Mouse (Mus musculus) hindbrain, embryonic 13.5 days (tissue): Measurements from ENCODE around the gene Tigd4. TPM values are rescaled to one million over a fixed set of nuclear protein-coding genes. Genes with fewer than 3 reads are reported as not detected.
A peak's percentile ranks its signal among the peaks of the same experiment; 100 is the strongest.
"Not testable (repeated sequence)": the region's sequence is repeated elsewhere in the genome, so short reads cannot be mapped to it uniquely, and the experiment has no call there.

Source experiments
- ATAC-seq: fragments of 200-750 bp; cut with Nextera tagmentation; 2 replicates; pipeline ENCODE4 v1.8.0; 2017; ENCODE audit warnings: moderate TSS enrichment; ENCODE audit not compliant: low FRiP score
- H3K27ac ChIP-seq: fragments of 300-500 bp; sonication (generic); 2 replicates; pipeline ENCODE4 v1.5.1; 2015; ENCODE audit warnings: inconsistent platforms, mild to moderate bottlenecking, moderate library complexity
- H3K27me3 ChIP-seq: fragments of 300-500 bp; sonication (generic); 2 replicates; pipeline ENCODE4 v1.6.1; 2015; ENCODE audit warnings: mild to moderate bottlenecking, inconsistent platforms
- H3K36me3 ChIP-seq: fragments of 300-500 bp; sonication (generic); 2 replicates; pipeline ENCODE4 v1.6.1; 2015; ENCODE audit warnings: mild to moderate bottlenecking, inconsistent platforms
- H3K4me1 ChIP-seq: fragments of 300-500 bp; sonication (generic); replicated peaks from 2 replicates; pipeline ENCODE4 v1.6.1; 2015; ENCODE audit warnings: inconsistent platforms
- H3K4me2 ChIP-seq: fragments of 300-500 bp; sonication (generic); 2 replicates; pipeline ENCODE4 v1.6.1; 2015; ENCODE audit warnings: inconsistent platforms, mild to moderate bottlenecking, moderate library complexity
- H3K4me3 ChIP-seq: fragments of 300-500 bp; sonication (generic); 2 replicates; pipeline ENCODE4 v1.5.1; 2015; ENCODE audit warnings: mild to moderate bottlenecking, inconsistent platforms
- H3K9ac ChIP-seq: fragments of 300-500 bp; sonication (generic); 2 replicates; pipeline ENCODE4 v1.6.1; 2015; ENCODE audit warnings: mild to moderate bottlenecking, inconsistent platforms
- H3K9me3 ChIP-seq: fragments of 300-500 bp; sonication (generic); 2 replicates; pipeline ENCODE4 v1.6.1; 2016; ENCODE audit warnings: inconsistent platforms
- WGBS: fragments of 180-500 bp; shearing (Covaris S2); methylation state at CpG from one replicate; pipeline ENCODE4 v1.1.7; 2015; 5-methylcytosine and 5-hydroxymethylcytosine counted together
- polyA plus RNA-seq: library from polyadenylated mRNA; unstranded; fragments of >200 nt; fragmentation: Nextera tagmentation; extraction: Ambion mirVana; gene quantifications from 2 replicates; pipeline ENCODE4 v1.2.1, GENCODE M21; 2015

The Tigd4 gene
- 0.05 TPM in 1 of 2 replicates, not detected in the other for polyA plus RNA-seq

DNA sequence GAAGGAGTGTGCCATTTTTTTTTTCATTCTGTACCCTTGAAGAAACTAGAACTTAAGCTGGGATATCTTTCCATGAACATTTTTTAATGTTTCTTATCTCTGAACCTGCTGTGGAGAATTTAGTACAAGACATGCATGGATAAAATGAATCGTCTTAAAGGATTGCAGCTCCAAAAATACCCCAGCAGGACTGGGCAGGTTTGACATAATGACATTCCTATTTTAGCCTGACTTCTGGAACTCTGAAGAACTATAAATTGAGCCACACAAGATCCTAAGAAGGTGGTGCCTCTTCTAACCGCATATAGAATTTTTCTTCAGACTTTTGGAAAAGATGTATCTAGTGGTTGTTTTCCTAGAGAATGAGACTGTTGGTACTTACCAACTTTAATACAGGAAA, at the start of gene Tigd4:
TSS of gene Tigd4 (plus strand) at position 301 of the 400 bp plus-strand sequence.
- Histone ChIP-seq H3K4me3 (no peak within 1 kb of the TSS), H3K4me2 (no peak within 1 kb of the TSS), H3K27ac (no peak within 1 kb of the TSS), H3K9me3 (no peaks in the 10 kb centered on the region), H3K27me3 (no peaks in the 10 kb centered on the region; the same call in 1 of the 2 replicates), H3K36me3 (no peaks in the 10 kb centered on the region), H3K4me1 (0 out of 2 replicates have a peak, but pooled peaks cover 5% of the 10 kb centered on the region), H3K9ac (no peak within 1 kb of the TSS)
- 96% methylated on average over 2 of the region's 2 CpGs for WGBS
- ATAC-seq: no peak

DNA sequence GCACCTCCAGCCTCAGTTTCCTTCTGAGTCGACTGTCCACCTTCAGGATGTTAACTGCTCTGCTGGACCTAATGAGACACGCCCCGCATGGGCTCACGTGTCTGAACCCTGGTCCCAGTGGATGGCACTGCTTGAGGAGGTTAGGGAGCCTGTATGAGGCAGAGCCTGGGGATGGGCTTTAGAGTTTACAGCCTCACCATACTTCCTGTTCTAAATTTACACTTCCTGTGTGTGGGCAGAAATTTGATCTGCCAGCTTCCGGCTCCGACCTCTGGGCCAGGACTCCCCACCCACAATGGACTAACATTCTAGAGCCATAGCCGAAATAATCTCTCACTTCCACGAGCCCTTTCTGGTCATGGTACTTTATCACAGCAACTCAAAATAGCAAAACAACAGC, 46.2 kb upstream of the Tigd4 start:
- ATAC-seq: no peak
- Histone ChIP-seq H3K36me3 (no peaks in the 10 kb centered on the region; the same call in 1 of the 2 replicates), H3K4me2 (no peak overlapping the region), H3K27ac (no peak overlapping the region), H3K9ac (no peak overlapping the region), H3K4me1 (no peaks in the 10 kb centered on the region), H3K27me3 (no peaks in the 10 kb centered on the region), H3K9me3 (no peaks in the 10 kb centered on the region), H3K4me3 (no peak overlapping the region)
- WGBS: 80% methylated on average over 8 of the region's 8 CpGs

DNA sequence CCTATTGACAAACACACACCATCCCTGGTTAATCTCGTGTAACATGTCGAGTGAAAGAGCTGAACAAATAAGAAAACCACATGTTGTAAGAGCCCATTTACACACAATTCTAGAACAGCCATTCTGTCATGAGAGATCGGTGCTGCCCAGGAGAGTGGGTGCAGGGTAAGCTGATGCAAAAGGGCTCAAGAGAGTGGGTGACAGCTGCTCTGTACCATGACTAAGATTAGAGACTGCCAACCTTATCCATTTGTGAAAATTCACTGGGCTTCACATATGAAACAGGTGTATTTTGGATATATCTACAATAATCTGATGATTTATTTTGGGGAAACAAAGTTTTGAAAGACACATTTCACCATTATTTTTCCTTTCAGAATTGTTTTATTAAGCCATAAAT, 37.6 kb upstream of the Tigd4 start:
- Histone ChIP-seq H3K4me1 (no peaks in the 10 kb centered on the region), H3K4me2 (no peak overlapping the region), H3K27me3 (no peaks in the 10 kb centered on the region), H3K9me3 (no peaks in the 10 kb centered on the region), H3K27ac (no peak overlapping the region), H3K4me3 (no peak overlapping the region), H3K36me3 (no peaks in the 10 kb centered on the region), H3K9ac (no peak overlapping the region)
- WGBS: 85% methylated on average over 3 of the region's 3 CpGs
- ATAC-seq: no peak

DNA sequence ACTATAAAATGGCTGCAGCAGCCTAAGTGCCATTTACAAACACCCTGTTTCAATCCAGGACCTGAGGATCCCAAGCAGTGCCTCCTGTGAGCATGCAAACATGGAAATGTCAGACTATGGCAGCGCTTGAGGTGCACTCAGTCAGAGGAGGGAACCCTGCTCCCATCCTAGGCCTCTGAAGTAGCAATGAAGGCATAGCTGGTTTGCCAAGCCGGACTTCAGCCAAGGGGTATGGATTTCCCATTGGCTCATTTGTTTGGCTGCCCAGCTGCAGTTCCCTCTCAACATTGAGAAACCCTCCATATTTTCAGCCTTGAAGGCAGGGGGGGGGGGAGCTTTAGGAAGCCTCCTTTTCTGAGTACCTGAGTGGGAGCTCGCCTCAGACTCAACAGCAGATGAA, 35.1 kb upstream of the Tigd4 start:
- H3K27me3 ChIP-seq: no peaks in the 10 kb centered on the region
- 93% methylated on average over 3 of the region's 3 CpGs for WGBS
- H3K4me3 ChIP-seq: no peak overlapping the region
- H3K4me2 ChIP-seq: no peak overlapping the region
- no peaks in the 10 kb centered on the region for H3K9me3 ChIP-seq
- no peak overlapping the region for H3K9ac ChIP-seq
- H3K36me3 ChIP-seq: no peaks in the 10 kb centered on the region
- H3K4me1 ChIP-seq: no peaks in the 10 kb centered on the region
- H3K27ac ChIP-seq: no peak overlapping the region
- ATAC-seq: no peak

DNA sequence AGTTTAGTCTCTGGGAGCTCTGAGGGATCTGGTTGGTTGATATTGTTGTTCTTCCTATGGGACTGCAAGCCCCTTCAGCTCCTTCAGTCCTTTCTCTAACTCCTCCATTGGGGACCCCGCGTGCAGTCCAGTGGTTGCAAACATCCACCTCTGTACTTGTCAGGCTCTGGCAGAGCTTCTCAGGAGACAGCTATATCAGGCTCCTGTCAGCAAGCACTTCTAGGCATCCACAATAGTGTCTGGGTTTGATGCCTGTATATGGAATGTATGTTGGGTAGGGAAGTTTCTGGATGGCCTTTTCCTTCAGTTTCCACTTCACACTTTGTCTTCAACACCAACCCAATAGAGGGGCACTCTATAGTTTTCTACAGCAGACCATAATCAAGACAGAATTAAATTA, 30.5 kb upstream of the Tigd4 start:
- H3K4me2 ChIP-seq, H3K4me3 ChIP-seq, H3K27ac ChIP-seq, H3K4me1 ChIP-seq, ATAC-seq, H3K9me3 ChIP-seq, H3K36me3 ChIP-seq, H3K27me3 ChIP-seq, H3K9ac ChIP-seq: not testable (repeated sequence)
- 98% methylated on average over 2 of the region's 2 CpGs for WGBS

DNA sequence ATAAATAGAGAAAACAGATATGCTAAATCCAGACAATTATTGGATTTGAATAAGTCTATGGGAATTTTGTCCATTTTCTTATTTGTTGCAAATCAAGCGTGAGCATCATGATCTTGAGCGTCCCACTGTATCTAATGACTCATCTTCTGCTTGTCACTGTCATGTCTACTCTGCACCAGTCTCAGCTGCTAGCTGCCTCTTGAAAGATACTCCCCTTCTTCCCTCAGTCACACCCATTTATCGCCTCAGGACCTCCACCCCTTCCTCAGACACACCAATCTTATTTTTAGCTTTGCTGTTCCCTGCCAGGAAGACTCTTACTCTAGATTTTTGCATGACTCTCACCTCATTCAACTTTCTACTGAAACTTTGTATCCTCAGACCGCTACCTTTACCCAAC, 30.0 kb upstream of the Tigd4 start:
- H3K4me1 ChIP-seq: no peaks in the 10 kb centered on the region
- no peaks in the 10 kb centered on the region for H3K9me3 ChIP-seq
- H3K4me3 ChIP-seq: no peak overlapping the region
- ATAC-seq: no peak
- H3K36me3 ChIP-seq: no peaks in the 10 kb centered on the region
- H3K9ac ChIP-seq: no peak overlapping the region
- H3K4me2 ChIP-seq: no peak overlapping the region
- H3K27me3 ChIP-seq: no peaks in the 10 kb centered on the region
- 95% methylated on average over 4 of the region's 4 CpGs for WGBS
- H3K27ac ChIP-seq: no peak overlapping the region

DNA sequence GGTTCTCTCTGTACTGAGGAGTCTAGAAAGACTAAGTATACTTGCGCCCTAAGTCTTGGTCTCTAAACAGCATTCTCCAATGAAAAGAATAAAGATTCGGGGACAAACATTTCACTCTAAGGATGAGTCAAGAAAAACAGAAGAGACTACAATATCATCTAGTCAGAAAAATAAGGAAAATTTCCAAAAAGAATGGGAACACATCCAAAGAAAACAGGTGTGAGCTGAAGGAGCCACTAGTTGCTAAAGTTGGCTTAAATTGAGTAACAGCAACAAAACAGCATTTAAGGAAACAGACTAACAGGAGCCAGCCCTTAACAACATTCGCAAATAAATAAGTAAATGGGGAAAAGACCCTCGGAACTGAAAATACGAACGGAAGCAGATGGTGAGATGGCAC, 24.8 kb upstream of the Tigd4 start:
- H3K4me1 ChIP-seq: 0 out of 2 replicates have a peak, but pooled peaks cover 3% of the 10 kb centered on the region
- ATAC-seq: no peak
- H3K9ac ChIP-seq: no peak overlapping the region
- no peak overlapping the region for H3K4me2 ChIP-seq
- no peak overlapping the region for H3K4me3 ChIP-seq
- no peaks in the 10 kb centered on the region for H3K9me3 ChIP-seq
- no peaks in the 10 kb centered on the region for H3K36me3 ChIP-seq
- 93% methylated on average over 6 of the region's 6 CpGs for WGBS
- no peaks in the 10 kb centered on the region for H3K27me3 ChIP-seq
- H3K27ac ChIP-seq: no peak overlapping the region

DNA sequence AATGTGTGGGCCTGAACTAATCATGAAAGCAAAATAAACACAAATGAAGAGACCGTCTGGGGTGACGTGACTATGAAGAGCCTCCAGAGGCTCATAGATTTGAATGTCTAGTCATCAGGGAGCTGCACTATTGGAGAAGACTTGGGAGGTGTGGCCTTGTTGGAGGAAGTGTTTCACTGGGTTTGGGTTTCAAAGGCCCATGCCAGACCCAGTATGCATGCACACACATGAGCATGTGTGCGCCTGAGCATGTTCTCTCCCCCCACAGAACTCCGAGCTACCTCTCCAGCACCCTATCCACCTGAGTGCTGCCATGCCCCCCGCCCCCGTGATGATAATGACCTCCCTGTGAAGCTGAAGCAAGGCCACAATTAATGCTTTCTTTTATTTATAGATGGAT, 23.8 kb upstream of the Tigd4 start:
- Histone ChIP-seq H3K4me1 (0 out of 2 replicates have a peak, but pooled peaks cover 3% of the 10 kb centered on the region), H3K9ac (no peak overlapping the region), H3K4me3 (no peak overlapping the region), H3K36me3 (no peaks in the 10 kb centered on the region), H3K4me2 (no peak overlapping the region), H3K9me3 (no peaks in the 10 kb centered on the region), H3K27me3 (no peaks in the 10 kb centered on the region), H3K27ac (no peak overlapping the region)
- whole genome bisulfite sequencing: 75% methylated on average over 6 of the region's 6 CpGs
- ATAC-seq: no peak

DNA sequence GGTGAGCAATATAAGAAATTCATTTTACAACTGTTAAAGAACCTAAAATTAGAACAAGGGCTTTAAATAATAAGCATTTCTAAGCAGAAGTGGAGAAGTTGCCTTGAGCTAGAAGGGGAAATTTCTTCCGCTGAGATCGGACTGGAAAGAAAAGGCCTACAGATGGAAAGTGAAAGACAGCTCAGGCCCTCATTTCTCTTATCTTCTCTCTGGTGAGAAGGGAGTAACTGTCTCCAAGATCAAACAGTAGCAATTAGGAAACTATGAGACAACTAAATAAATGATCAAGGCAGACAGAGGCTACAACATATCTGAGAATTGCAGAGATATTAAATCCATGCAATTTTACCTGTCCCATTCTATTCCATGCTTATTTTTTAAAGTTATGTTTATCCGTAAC, 22.9 kb upstream of the Tigd4 start:
- H3K9ac ChIP-seq: no peak overlapping the region
- no peaks in the 10 kb centered on the region for H3K36me3 ChIP-seq
- H3K4me1 ChIP-seq: 0 out of 2 replicates have a peak, but pooled peaks cover 3% of the 10 kb centered on the region
- no peaks in the 10 kb centered on the region for H3K27me3 ChIP-seq
- no peak overlapping the region for H3K4me2 ChIP-seq
- no peak for ATAC-seq
- H3K27ac ChIP-seq: no peak overlapping the region
- WGBS: 93% methylated on average over 3 of the region's 3 CpGs
- no peaks in the 10 kb centered on the region for H3K9me3 ChIP-seq
- H3K4me3 ChIP-seq: no peak overlapping the region

DNA sequence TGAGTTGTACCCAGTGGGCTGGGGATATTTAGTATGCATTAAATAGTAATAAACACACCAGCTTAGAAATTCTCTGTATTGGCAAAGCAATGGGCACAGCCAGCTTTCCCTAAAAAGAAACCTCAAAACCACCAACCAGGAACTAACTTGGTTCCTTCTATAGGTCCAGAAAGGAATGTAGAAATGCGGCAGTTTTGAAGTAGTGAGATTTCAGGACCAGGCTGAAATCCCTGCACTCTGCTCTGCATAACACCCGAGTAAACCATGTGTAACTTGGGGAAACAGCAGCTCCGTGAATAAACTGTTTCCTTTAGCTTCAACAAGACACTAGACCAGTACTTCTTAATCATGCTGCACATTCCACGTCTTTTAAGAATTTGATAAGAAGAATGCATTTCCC, 12.7 kb upstream of the Tigd4 start:
- H3K9ac ChIP-seq: peak overlapping the region; percentile 36; the same call in 1 of the 2 replicates
- no peaks in the 10 kb centered on the region for H3K9me3 ChIP-seq
- ATAC-seq: no peak
- WGBS: 72% methylated on average over 4 of the region's 4 CpGs
- H3K4me2 ChIP-seq: peak overlapping the region; percentile 89
- no peaks in the 10 kb centered on the region for H3K27me3 ChIP-seq
- peak overlapping the region; percentile 81; the same call in 1 of the 2 replicates for H3K4me3 ChIP-seq
- H3K36me3 ChIP-seq: no peaks in the 10 kb centered on the region
- H3K4me1 ChIP-seq: peaks cover 33% of the 10 kb centered on the region
- H3K27ac ChIP-seq: no peak overlapping the region

DNA sequence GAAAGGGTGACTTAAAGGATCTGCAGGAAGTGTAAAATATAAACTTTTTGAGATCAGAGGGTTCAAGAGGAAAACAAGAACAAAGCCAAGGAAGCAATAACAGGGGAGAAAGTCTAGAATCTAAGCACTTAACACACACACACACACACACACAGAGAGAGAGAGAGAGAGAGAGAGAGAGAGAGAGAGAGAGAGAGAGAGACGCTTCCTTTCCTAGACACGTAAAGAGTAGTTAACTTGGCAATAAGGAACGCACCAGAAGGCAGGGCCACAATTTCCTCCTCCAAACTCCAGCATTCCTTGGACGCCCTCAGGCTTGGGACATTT, 11.7 kb upstream of the Tigd4 start:
- WGBS: 0% methylated on average over 4 of the region's 4 CpGs
- Histone ChIP-seq H3K4me2 (peak overlapping the region; percentile 89), H3K4me1 (peaks cover 33% of the 10 kb centered on the region), H3K27me3 (no peaks in the 10 kb centered on the region), H3K27ac (peak overlapping the region; percentile 94), H3K36me3 (no peaks in the 10 kb centered on the region), H3K9ac (peak overlapping the region; percentile 82), H3K9me3 (no peaks in the 10 kb centered on the region), H3K4me3 (peak overlapping the region; percentile 81)
- no peak for ATAC-seq

DNA sequence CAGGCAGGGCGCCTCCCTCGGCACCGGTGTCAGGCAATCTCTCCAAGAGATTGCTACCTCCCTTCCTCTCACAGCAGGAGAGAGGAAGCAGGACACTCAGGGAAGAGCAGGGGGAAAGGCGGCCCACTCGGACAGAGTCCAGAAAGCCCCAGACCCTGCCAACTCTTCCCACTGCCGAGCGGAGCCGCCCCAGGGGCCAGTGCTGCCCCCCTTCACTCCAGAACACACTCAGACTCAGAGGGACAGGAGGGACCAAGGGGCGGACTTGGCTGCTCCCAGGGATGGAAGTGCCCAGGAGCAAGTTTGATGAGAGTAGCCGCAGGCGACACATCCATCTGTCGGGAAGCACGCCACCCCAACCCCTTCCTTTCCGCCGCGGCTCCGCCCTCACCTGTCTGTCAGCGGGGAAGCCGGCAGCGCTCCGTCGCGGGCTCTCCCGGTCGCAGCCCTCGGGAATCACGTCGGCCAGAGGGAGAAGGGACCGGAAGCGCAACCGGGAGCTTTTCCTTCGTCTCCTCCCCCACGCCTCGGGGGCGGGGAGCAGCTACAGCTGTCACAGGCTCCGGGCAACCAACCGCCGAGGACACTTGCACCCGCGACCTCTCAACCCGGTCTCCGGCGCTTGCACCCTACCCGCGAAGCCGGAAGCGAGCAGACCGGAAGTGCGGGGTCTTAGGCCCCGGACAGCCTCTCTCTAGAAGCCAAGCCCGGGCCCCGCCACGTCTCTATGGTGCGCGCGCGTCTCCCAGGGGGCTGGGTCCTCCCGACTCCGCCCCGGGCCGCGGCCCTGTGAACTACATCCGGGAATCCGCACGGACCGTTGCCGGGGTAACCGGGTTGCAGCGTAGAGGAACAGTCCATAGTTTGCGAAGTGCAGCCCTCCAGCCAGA, 11.1 kb upstream of the Tigd4 start, which contains the start of gene Arfip1:
TSS of gene Arfip1 (minus strand) at position 603 of the 890 bp plus-strand sequence.
- H3K9ac ChIP-seq: peak within 1 kb of the TSS; percentile 82
- peak within 1 kb of the TSS; percentile 94 for H3K27ac ChIP-seq
- H3K36me3 ChIP-seq: no peaks in the 10 kb centered on the region
- H3K4me2 ChIP-seq: peak within 1 kb of the TSS; percentile 89
- H3K27me3 ChIP-seq: no peaks in the 10 kb centered on the region
- under 1% methylated on average over 63 of the region's 70 CpGs for WGBS
- ATAC-seq: peak; percentile 99
- peaks cover 33% of the 10 kb centered on the region for H3K4me1 ChIP-seq
- peak within 1 kb of the TSS; percentile 81 for H3K4me3 ChIP-seq
- no peaks in the 10 kb centered on the region for H3K9me3 ChIP-seq

DNA sequence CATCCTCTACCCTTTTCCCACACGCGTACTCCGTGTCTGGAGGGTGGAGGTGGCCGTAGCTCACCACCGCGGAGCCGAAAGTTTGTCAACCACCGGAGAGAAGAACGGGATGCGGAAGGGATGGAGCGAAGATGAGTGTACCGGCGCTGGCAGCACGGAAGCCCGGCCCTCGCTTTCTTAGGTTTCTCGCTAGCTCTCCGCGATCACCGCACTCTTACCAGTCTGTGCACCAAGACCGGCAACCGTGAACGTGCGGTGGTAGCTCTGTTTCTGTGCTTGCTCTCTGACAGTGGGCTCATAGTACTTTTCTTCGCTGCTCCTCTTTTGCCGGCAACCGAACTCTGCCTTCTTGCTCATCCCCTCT, 10.5 kb upstream of the Tigd4 start:
- H3K4me3 ChIP-seq: peak overlapping the region; percentile 81
- WGBS: 0% methylated on average over 27 of the region's 27 CpGs
- H3K9me3 ChIP-seq: no peaks in the 10 kb centered on the region
- H3K4me1 ChIP-seq: peaks cover 29% of the 10 kb centered on the region
- no peaks in the 10 kb centered on the region for H3K27me3 ChIP-seq
- H3K36me3 ChIP-seq: no peaks in the 10 kb centered on the region
- H3K27ac ChIP-seq: peak overlapping the region; percentile 94
- peak overlapping the region; percentile 82 for H3K9ac ChIP-seq
- peak; percentile 70 for ATAC-seq
- peak overlapping the region; percentile 89 for H3K4me2 ChIP-seq
